Mouse (Mus musculus) neutrophil, adult 59 days (primary cell): ENCODE results near the gene Glra2. TPM values are rescaled to one million over a fixed set of nuclear protein-coding genes. Genes with fewer than 3 reads are reported as not detected.

Experiments used
- total RNA-seq, 2 experiments: library from RNA; stranded (reverse); gene quantifications; 1 replicate in 1 of 2; 2 replicates in 1 of 2; pipeline ENCODE4 v1.2.4; 2023

Gene Glra2
- total RNA-seq, result not detected

GRCm38 (mm10) chrX:165326939-165327698, at the start of gene Glra2:
Gene Glra2, minus strand, starts transcription at chrX:165327393.

